Mouse (Mus musculus): ENCODE results near the gene Oxsr1.
"Not testable (repeated sequence)": the region's sequence is repeated elsewhere in the genome, so short reads cannot be mapped to it uniquely, and the experiment has no call there.

The Oxsr1 gene

DNA sequence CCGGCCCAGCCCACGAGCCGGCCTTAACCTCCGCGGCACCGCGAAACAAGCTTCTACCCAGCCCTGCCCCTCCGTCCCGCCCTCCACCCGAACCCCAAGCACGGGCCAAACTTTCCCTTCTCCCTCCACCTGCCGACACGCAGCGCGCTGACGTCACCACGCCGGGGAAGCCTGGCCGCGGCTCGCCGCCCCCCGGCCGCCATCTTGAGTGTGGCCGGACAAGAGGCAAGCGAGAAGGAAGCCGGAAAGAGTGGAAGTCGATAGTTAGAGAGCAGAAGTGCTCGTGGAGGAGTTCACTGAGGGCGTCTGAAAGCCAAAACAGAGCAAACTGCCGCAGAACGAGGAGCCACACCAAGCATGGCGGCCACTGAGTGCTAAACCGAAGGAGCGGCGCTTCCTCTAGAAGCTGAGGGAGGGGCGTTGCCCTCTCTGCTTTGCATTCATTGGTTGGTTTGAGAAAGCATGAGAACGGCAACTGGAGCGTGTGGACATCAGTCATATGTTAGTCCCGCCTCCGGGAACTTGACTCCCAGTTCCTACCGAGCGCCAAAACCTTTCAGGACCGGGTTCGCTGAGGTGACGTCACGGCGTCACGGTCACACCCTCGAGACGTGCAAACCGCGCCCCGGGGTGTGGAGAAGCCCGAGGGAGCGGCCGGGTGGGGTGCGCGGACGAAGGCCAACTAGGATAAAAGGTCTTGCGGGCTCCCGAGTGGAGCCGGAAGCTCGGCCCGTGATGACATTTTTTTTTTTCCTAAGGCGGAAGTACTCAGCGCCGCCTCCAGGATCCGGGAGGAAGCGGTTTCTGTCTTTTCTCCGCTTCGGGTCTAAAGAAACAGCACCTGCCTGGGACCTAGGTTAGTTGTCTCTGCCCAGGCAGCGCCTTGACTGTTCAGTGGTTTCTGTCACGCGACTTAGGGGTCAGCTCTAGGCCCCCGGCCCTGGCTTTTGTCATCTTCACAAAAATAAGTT is at the start of gene Oxsr1:
Gene Oxsr1, minus strand, starts transcription at position 139 of the 971 bp plus-strand sequence.
- peak; percentile 100 for DNase-seq (ENCODE audit: inconsistent age in 2 of 2, low spot score in 1 of 2)

- no peak for DNase-seq (ENCODE audit: inconsistent age in 2 of 2, low spot score in 1 of 2)
These were observed 49.0 kb upstream of the Oxsr1 start for GRCm38 (mm10) chr9:119371251-119371650.

DNA sequence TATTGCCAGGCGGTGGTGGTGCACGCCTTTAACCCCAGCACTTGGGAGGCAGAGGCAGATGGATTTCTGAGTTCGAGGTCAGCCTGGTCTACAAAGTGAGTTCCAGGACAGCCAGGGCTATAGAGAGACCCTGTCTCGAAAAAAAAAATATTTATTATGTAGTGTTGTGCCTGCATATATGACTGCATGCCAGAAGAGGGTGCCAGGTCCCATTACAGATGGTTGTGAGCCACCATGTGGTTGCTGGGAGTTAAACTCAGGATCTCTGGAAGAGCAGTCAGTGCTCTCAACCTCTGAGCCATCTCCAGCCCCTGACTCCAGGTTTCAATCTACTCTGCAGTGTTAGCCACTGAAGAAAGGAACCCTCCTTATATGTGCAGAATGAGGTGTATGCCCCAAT is 48.5 kb upstream of the Oxsr1 start:
- DNase-seq (ENCODE audit: inconsistent age in 2 of 2, low spot score in 1 of 2): not testable (repeated sequence)

GRCm38 (mm10) chr9:119368367-119368766 is 46.1 kb upstream of the Oxsr1 start:
- no peak for DNase-seq (ENCODE audit: inconsistent age in 2 of 2, low spot score in 1 of 2)

- DNase-seq (ENCODE audit: inconsistent age in 2 of 2, low spot score in 1 of 2): no peak
These were observed 43.1 kb upstream of the Oxsr1 start, which contains the start of gene Slc22a14 for GRCm38 (mm10) chr9:119365284-119365683. Gene Slc22a14 (minus strand): TSS chr9:119365553.

DNA sequence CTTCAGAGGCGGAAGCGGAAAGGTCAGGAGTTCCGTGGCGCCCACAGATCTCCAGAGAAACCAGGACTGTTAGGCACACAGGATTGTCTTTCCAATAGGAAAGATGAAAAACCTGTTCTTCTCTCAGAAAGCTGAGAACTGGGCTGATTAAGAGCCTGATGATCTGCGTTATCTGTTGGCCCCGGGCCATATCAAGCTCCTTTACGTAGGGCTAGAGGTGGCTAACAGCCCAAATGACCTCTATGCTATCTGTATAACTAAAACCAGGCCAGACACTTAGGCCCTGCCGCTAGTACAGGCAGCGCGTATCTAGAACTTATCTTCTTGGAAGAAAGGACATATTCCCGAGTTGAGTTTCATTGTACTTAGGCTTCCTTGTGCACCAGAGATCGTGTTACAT is 41.0 kb upstream of the Oxsr1 start:
- no peak for DNase-seq (ENCODE audit: inconsistent age in 2 of 2, low spot score in 1 of 2)

GRCm38 (mm10) chr9:119361416-119361815 is 39.2 kb upstream of the Oxsr1 start:
- DNase-seq (ENCODE audit: inconsistent age in 2 of 2, low spot score in 1 of 2): no peak

GRCm38 (mm10) chr9:119358058-119358429 is 35.8 kb upstream of the Oxsr1 start:
- DNase-seq (ENCODE audit: inconsistent age in 2 of 2, low spot score in 1 of 2): no peak

GRCm38 (mm10) chr9:119357331-119358057 is 35.3 kb upstream of the Oxsr1 start, which contains the start of gene Xylb:
Gene Xylb (plus strand): TSS chr9:119357381.
- peak; percentile 92 to 96 for DNase-seq (ENCODE audit: inconsistent age in 2 of 2, low spot score in 1 of 2)

- DNase-seq (ENCODE audit: inconsistent age in 2 of 2, low spot score in 1 of 2): no peak
These were observed 33.7 kb upstream of the Oxsr1 start for GRCm38 (mm10) chr9:119355943-119356342.

DNA sequence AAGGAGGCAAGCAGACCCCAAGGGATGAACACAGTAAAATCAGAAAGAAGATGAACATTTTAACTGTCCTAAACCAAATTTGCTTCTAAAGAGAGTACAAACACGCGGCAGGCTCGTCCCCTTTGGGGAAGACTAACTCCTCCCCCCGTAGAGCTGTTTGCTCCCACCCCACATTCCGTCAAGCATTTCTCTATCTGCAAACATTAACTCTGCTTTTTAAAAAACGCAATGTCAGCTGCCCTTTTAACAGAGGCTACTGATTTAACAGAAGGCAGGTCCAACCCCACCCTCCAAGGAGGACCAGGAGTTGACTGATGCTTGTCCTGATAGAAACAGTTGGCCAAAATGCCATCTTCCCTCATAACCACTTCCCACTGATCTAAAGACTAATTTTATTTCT is 31.7 kb upstream of the Oxsr1 start:
- no peak for DNase-seq (ENCODE audit: inconsistent age in 2 of 2, low spot score in 1 of 2)

GRCm38 (mm10) chr9:119352060-119352459 is 29.8 kb upstream of the Oxsr1 start:
- DNase-seq (ENCODE audit: inconsistent age in 2 of 2, low spot score in 1 of 2): peak; percentile 80 to 91

DNA sequence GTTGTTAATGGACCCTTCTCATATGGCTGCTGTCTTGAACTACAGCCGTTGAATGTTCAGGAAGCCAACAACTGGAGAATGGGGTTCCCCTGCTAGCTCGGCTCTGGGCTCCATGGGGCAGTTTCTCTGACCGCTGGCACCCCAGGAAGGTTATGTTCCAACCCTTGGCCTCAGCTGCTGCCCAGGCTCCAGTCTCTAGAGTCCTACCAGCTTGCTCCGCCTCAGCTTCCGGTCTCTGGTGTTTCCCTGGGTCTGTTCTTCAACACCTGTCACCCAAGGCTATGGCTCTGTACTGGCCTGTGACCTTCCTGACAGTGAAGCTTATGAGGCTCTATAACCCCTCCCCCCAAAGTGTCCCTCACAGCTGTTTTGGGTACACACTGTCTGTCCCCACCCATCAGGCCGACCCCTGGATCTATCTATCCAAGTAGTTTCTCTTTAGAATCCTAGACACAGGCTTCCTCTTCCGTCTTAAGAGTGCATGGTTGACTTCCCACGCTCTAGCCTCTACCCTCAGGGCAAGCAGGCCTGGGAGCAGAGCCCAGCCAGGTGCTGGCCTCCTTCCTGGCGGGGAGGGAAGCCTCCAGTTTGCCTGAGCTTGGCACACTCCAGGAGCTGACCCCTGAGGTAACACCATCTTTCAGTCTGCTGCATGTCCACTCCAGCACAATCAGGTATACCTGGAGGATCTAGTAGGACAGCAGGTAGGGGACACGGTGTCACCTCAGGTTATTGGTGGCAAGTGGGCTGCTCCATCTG is 28.9 kb upstream of the Oxsr1 start:
- DNase-seq (ENCODE audit: inconsistent age in 2 of 2, low spot score in 1 of 2): peak in 1 of 2 experiments; percentile 43

DNA sequence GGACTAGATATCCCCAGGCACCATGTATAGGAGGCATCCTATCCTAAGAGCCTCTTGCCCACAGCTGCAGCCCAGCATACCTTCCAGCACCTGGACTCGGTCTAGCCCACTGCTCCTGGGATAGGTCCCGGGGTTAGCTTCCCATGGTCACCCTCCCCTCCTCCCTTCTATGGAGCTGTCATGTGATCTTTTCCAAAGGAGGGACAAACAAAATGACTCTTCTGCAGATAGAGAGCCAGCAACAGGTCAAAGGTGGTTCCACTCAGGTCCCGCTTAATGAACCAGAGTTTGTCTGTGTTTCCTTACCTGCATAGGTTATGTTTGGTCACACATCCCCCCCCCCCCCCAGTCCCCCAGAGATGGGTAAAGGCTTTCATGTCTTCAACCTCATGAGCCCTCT is 28.3 kb upstream of the Oxsr1 start:
- DNase-seq (ENCODE audit: inconsistent age in 2 of 2, low spot score in 1 of 2): no peak

GRCm38 (mm10) chr9:119346376-119346775 is 24.1 kb upstream of the Oxsr1 start:
- peak; percentile 43 to 75 for DNase-seq (ENCODE audit: inconsistent age in 2 of 2, low spot score in 1 of 2)

DNA sequence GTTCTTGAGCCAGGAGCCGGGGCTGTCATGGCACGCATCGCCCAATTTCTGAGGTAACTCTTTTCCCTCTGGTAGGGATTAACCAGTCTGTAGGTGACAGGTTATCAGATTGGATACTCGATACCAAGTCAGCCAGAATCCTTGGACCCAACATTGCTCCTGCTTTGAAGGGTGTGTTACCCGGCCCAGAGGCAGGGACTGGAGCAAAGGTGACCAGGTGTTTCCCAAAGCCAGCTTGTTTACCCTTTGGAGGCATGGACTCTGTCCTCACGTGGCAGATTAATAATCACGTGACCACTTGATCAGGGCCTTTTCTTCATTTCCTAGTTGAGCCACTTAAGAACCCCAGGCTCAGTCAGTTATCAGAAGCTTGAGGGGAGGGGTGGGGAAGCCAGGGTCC is 20.5 kb upstream of the Oxsr1 start:
- no peak for DNase-seq (ENCODE audit: inconsistent age in 2 of 2, low spot score in 1 of 2)

DNA sequence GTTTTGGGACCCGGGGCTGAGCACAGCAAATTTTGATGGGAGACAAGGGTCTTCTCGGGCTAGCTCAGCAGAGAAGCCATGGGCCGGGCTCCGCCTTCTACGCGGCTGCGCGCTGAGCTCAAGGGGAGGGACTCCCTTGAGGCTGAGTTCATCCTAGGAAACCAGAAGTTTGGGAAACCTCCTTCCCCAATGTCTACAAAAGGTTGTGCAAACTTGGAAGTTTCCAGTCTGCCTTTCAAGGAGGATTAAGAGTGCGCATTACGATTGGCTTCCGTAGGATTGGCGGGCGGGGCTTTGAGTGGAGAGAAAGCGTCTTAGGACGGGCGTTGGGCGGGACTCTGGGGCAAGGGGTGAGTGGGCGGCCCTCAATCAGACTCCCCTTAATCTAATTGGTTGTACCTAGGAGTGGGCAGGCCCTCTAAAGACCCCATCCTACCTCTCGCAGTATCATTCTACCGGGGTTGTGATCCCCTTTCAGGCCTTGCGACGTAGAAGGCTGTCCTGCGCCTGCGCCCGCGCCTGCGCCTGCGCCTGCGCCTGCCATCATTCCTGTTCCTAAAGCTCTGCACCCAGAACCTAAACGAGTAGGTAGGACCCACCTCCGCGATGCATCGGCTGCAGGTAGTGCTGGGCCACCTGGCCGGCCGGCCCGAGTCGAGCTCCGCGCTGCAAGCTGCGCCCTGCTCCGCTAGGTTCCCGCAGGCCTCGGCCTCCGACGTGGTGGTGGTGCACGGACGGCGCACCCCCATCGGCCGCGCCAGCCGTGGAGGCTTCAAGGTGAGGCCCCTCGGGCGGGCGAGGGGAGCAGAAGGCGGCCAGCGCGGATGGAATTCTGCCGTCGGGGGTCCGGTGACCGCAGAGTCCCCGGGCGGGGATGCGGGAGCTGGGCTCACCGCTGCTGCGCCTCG is 18.9 kb upstream of the Oxsr1 start, which contains the start of gene Myd88:
Gene Myd88, minus strand, starts transcription at position 503 of the 908 bp plus-strand sequence.
- DNase-seq (ENCODE audit: inconsistent age in 2 of 2, low spot score in 1 of 2): peak; percentile 98 to 99

GRCm38 (mm10) chr9:119340212-119340580 is 18.0 kb upstream of the Oxsr1 start:
- no peak for DNase-seq (ENCODE audit: inconsistent age in 2 of 2, low spot score in 1 of 2)

DNA sequence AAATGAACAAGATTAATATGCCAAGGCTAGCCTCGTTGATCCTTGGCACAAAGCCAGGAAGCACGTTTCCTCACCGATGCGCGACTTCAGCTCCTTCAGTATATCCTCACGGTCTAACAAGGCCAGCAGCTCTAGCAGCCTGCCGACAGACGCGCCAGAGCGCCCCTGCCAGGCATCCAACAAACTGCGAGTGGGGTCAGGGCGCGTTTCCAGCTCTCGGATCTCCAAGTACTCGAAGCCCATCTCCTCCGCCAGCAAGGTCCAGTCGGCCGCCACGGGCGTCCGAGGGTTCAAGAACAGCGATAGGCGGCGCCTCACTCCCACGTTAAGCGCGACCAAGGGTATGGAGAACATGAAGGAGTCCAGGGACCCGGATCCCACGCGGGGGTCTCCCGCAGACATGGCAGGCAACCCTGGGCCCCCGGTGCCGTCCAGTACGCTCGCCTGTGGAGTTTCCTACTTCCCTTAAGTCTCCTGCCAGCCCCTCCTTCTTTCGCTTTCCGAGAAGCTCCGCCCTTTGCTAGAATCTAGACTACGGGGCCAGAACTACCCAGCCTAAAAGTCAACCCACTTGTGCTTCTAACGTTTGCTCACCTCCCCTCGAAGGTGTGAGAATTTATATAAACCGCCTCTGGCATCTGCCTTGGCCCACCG is 17.5 kb upstream of the Oxsr1 start, which contains the start of gene Acaa1a:
Gene Acaa1a, plus strand, starts transcription at position 119 of the 654 bp plus-strand sequence.
- DNase-seq (ENCODE audit: inconsistent age in 2 of 2, low spot score in 1 of 2): peak; percentile 84 to 96

All from adrenal gland, adult (tissue).